ENCODE assay signal across 8 mouse cellular contexts in genomic region chr2:104029074-104029473, GRCm38 (mm10). TPM values are rescaled to one million over a fixed set of nuclear protein-coding genes. Genes with fewer than 3 reads are reported as not detected.
DNase-seq lines count a peak whose midpoint lies in the region; ATAC-seq lines count a peak whose summit lies in the region.
"Had no signal": no experiment of that assay in that cellular context is flagged by ENCODE, and none has a peak within 500 bp of the region (broad histone marks: within the 10 kb centered on the region; RNA-seq: fewer than 3 reads in every experiment).

No protein-coding gene starts in this region.

- H3K27ac ChIP-seq in forebrain, embryonic 15.5 days (replicated peaks) = no peak overlapping the region
- H3K27ac ChIP-seq in liver, embryonic 12.5 days = peak overlapping the region; percentile 94

- peaks cover 32% of the 10 kb centered on the region for H3K4me1 ChIP-seq in megakaryocyte, embryonic 14.5 days
- peaks cover 21% of the 10 kb centered on the region for H3K4me1 ChIP-seq in forebrain, embryonic 15.5 days
- peaks cover 34% of the 10 kb centered on the region for H3K4me1 ChIP-seq in liver, embryonic 12.5 days

- no peak for DNase-seq in embryo, embryonic 11 days
- DNase-seq in left cerebral cortex, adult 8-10 months (ENCODE audit: low spot score in 2 of 2) = no peak
- no peak for DNase-seq in layer of hippocampus, adult 11-12 months (ENCODE audit: low spot score)

- H3K27me3 ChIP-seq in megakaryocyte, embryonic 14.5 days (replicated peaks) = no peaks in the 10 kb centered on the region
- no peaks in the 10 kb centered on the region for H3K27me3 ChIP-seq in forebrain, embryonic 15.5 days
- H3K27me3 ChIP-seq in liver, embryonic 12.5 days (replicated peaks) = 0 out of 2 replicates have a peak, but pooled peaks cover 3% of the 10 kb centered on the region

- peak overlapping the region; percentile 89 for H3K4me2 ChIP-seq in forebrain, embryonic 15.5 days (replicated peaks)
- peak overlapping the region; percentile 79 for H3K4me2 ChIP-seq in liver, embryonic 12.5 days

- no peak for ATAC-seq in megakaryocyte, adult 5-6 weeks (ENCODE audit: poor library complexity, severe bottlenecking)
- ATAC-seq in forebrain, embryonic 15.5 days (replicated peaks) = no peak
- ATAC-seq in liver, embryonic 12.5 days = peak; percentile 78

- H3K36me3 ChIP-seq in megakaryocyte, embryonic 14.5 days (replicated peaks; ENCODE audit: low read length) = peaks cover 35% of the 10 kb centered on the region
- H3K36me3 ChIP-seq in forebrain, embryonic 15.5 days = peaks cover 11% of the 10 kb centered on the region
- peaks cover 35% of the 10 kb centered on the region for H3K36me3 ChIP-seq in liver, embryonic 12.5 days

- 77% methylated on average over 2 of the region's 2 CpGs for WGBS in forebrain, embryonic 15.5 days
- WGBS in liver, embryonic 12.5 days (ENCODE audit: insufficient replicate concordance) = 5% methylated on average over 2 of the region's 2 CpGs

- H3K4me3 ChIP-seq in megakaryocyte, embryonic 14.5 days (replicated peaks) = peak overlapping the region; percentile 100
- H3K4me3 ChIP-seq in forebrain, embryonic 15.5 days = peak overlapping the region; percentile 79
- peak overlapping the region; percentile 97 for H3K4me3 ChIP-seq in liver, embryonic 12.5 days

- H3K9ac ChIP-seq in forebrain, embryonic 15.5 days (replicated peaks) = 0 out of 2 replicates have a peak overlapping the region, but pooled peaks have one; percentile 93
- H3K9ac ChIP-seq in liver, embryonic 12.5 days = peak overlapping the region; percentile 99

- H3K9me3 ChIP-seq in megakaryocyte, embryonic 14.5 days = peaks cover 3% of the 10 kb centered on the region
- no peaks in the 10 kb centered on the region for H3K9me3 ChIP-seq in forebrain, embryonic 15.5 days
- no peaks in the 10 kb centered on the region for H3K9me3 ChIP-seq in liver, embryonic 12.5 days (replicated peaks)

RNA-seq across cellular contexts. Expression of gene 4931422A03Rik, which starts 0.9 kb away (rescaled TPM):
- polyA plus RNA-seq in megakaryocyte, embryonic 14.5 days (2012; ENCODE audit: insufficient read depth, low replicate concordance) = not detected in 2 replicates
- total RNA-seq in megakaryocyte, adult 5-6 weeks (2015) = 0.27 TPM in 1 of 2 replicates, not detected in the other
- not detected in 2 replicates for total RNA-seq in megakaryocyte, adult 5-6 weeks (2017)
- 1.5 and 2.2 TPM in 2 replicates for polyA plus RNA-seq in forebrain, embryonic 15.5 days (2015; fragmentation: Nextera tagmentation; extraction: Ambion mirVana)
- polyA plus RNA-seq in liver, embryonic 12.5 days (2016; fragmentation: Nextera tagmentation; extraction: Ambion mirVana) = 2.1 and 2.4 TPM in 2 replicates
- total RNA-seq in left cerebral cortex, adult 8-10 months (2022) = under 1 TPM in 1 of 4 experiments, not detected in 3; 0.76 TPM
- total RNA-seq: layer of hippocampus, postnatal 14 days had no signal

RNA-seq across cellular contexts. Expression of gene Fbxo3, which starts 1.6 kb away (rescaled TPM):
- 2.7 TPM in 1 of 2 replicates, not detected in the other for polyA plus RNA-seq in megakaryocyte, embryonic 14.5 days (2012; ENCODE audit: insufficient read depth, low replicate concordance)
- total RNA-seq in megakaryocyte, adult 5-6 weeks (2015) = 49.8 and 54.2 TPM in 2 replicates
- 49.2 and 49.9 TPM in 2 replicates for total RNA-seq in megakaryocyte, adult 5-6 weeks (2017)
- 60.2 and 65.1 TPM in 2 replicates for polyA plus RNA-seq in forebrain, embryonic 15.5 days (2015; fragmentation: Nextera tagmentation; extraction: Ambion mirVana)
- polyA plus RNA-seq in liver, embryonic 12.5 days (2016; fragmentation: Nextera tagmentation; extraction: Ambion mirVana) = 60.1 and 62.2 TPM in 2 replicates
- 10 to 100 TPM; 56.7 to 61.0 (median 58.2) TPM for total RNA-seq in left cerebral cortex, adult 8-10 months (2022)

RNA-seq across cellular contexts. Expression of gene Gm10912, which starts 36.6 kb away (rescaled TPM):
- polyA plus RNA-seq in megakaryocyte, embryonic 14.5 days (2012; ENCODE audit: insufficient read depth, low replicate concordance) = 0.07 TPM in 1 of 2 replicates, not detected in the other
- not detected in 2 replicates for total RNA-seq in megakaryocyte, adult 5-6 weeks (2015)
- total RNA-seq in megakaryocyte, adult 5-6 weeks (2017) = not detected in 2 replicates
- polyA plus RNA-seq in forebrain, embryonic 15.5 days (2015; fragmentation: Nextera tagmentation; extraction: Ambion mirVana) = not detected in 2 replicates
- polyA plus RNA-seq in liver, embryonic 12.5 days (2016; fragmentation: Nextera tagmentation; extraction: Ambion mirVana) = not detected in 2 replicates
- under 1 TPM; 0.51 to 0.72 (median 0.55) TPM for total RNA-seq in left cerebral cortex, adult 8-10 months (2022)
- total RNA-seq: layer of hippocampus, postnatal 14 days had no signal

RNA-seq across cellular contexts. Expression of gene Gm10799, which starts 39.3 kb away (rescaled TPM):
- polyA plus RNA-seq in megakaryocyte, embryonic 14.5 days (2012; ENCODE audit: insufficient read depth, low replicate concordance) = not detected in 2 replicates
- total RNA-seq in megakaryocyte, adult 5-6 weeks (2015) = not detected in 2 replicates
- not detected in 2 replicates for total RNA-seq in megakaryocyte, adult 5-6 weeks (2017)
- not detected in 2 replicates for polyA plus RNA-seq in forebrain, embryonic 15.5 days (2015; fragmentation: Nextera tagmentation; extraction: Ambion mirVana)
- polyA plus RNA-seq in liver, embryonic 12.5 days (2016; fragmentation: Nextera tagmentation; extraction: Ambion mirVana) = not detected in 2 replicates
- total RNA-seq in left cerebral cortex, adult 8-10 months (2022) = not detected
- total RNA-seq: layer of hippocampus, postnatal 14 days had no signal

RNA-seq across cellular contexts. Expression of gene Cd59b, which starts 40.6 kb away (rescaled TPM):
- polyA plus RNA-seq in megakaryocyte, embryonic 14.5 days (2012; ENCODE audit: insufficient read depth, low replicate concordance) = 0.31 TPM in 1 of 2 replicates, not detected in the other
- 0.62 TPM in 1 of 2 replicates, not detected in the other for total RNA-seq in megakaryocyte, adult 5-6 weeks (2015)
- 3.6 TPM in 1 of 2 replicates, not detected in the other for total RNA-seq in megakaryocyte, adult 5-6 weeks (2017)
- polyA plus RNA-seq in forebrain, embryonic 15.5 days (2015; fragmentation: Nextera tagmentation; extraction: Ambion mirVana) = 1.2 TPM in 2 replicates
- 10.4 and 13.2 TPM in 2 replicates for polyA plus RNA-seq in liver, embryonic 12.5 days (2016; fragmentation: Nextera tagmentation; extraction: Ambion mirVana)
- 1 to 10 TPM in 2 of 4 experiments, under 1 TPM in 2; 0.80 to 2.5 (median 1.6) TPM for total RNA-seq in left cerebral cortex, adult 8-10 months (2022)

Comparison
In these comparisons a context has a peak if more than half of its experiments do, and no peak if none do; other contexts are left out.
1. RNA of gene Fbxo3, which starts 1.6 kb away (polyA plus RNA-seq): 60.2 to 65.1 TPM in forebrain, embryonic 15.5 days and 60.1 to 62.2 TPM in liver, embryonic 12.5 days; 2.7 TPM in megakaryocyte, embryonic 14.5 days; every median in the first group is over 10 times any median in the second.
2. Peak in every context shown above with its lines, with median percentiles within 50 percentile points of each other: H3K4me3 ChIP-seq.